Mouse (Mus musculus) cortical plate, adult 2 months (tissue): ENCODE results near the gene Lmntd2.

Source experiments
- CTCF ChIP-seq: fragments of 200-500 bp; IDR thresholded peaks from 2 replicates; pipeline ENCODE4 v1.5.1; 2011; ENCODE audit warnings: mild to moderate bottlenecking, control low read depth, low read length; ENCODE audit not compliant: insufficient read depth; ENCODE audit errors: extremely low read depth
- POLR2A ChIP-seq: fragments of 200-500 bp; IDR thresholded peaks from 2 replicates; pipeline ENCODE4 v1.6.1; 2011; ENCODE audit warnings: mild to moderate bottlenecking, low read length, control low read depth; ENCODE audit not compliant: insufficient read depth; ENCODE audit errors: extremely low read depth

DNA sequence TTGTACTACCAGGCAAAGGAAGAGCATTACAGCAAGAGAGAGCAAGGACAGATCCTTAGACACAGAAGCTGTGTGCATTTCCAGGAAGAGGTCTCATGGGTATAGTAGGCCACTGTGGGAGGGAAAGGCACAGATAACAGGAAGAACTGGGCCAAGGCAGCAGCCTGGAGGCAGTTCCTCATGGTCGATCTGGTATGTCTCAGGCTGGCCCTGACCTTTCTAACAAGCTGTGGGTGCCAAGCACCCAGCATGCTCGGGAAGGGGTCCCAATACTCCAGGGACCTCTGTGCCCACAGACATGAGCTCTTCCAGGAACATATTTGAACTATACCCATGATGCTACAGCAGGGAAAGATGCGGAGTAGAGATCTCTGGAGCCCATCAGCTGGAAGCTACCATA lies 9.3 kb downstream of the Lmntd2 start:
- no peak for TF ChIP-seq CTCF
- no peak for TF ChIP-seq POLR2A
